Mouse (Mus musculus): ENCODE measurements around the gene Plin3.

GRCm38 (mm10) chr17:56229943-56230342, 62.7 kb downstream of the Plin3 start:
- no peak for TF ChIP-seq POLR2A (IDR thresholded peaks at IDR 0.05; ENCODE audit: extremely low read depth, insufficient read depth, low read length)
- TF ChIP-seq CTCF (IDR thresholded peaks at IDR 0.05; ENCODE audit: extremely low read depth, insufficient read depth, low read length): no peak
